Mouse (Mus musculus) midbrain, embryonic 11.5 days (tissue): ENCODE results near the gene Klf6. TPM values are rescaled to one million over a fixed set of nuclear protein-coding genes. Genes with fewer than 3 reads are reported as not detected.

Experiments used
- ATAC-seq: fragments of 200-750 bp; cut with Nextera tagmentation; 2 replicates; pipeline ENCODE4 v1.8.0; 2017; ENCODE audit warnings: moderate TSS enrichment, moderate library complexity; ENCODE audit not compliant: low FRiP score
- DNase-seq: peaks from one replicate; pipeline ENCODE4 v3.0.0; 2015; ENCODE audit warnings: low spot score; ENCODE audit errors: missing footprints
- H3K27ac ChIP-seq: fragments of 300-500 bp; sonication (generic); 2 replicates; pipeline ENCODE4 v1.5.1; 2014; ENCODE audit warnings: low read depth, low read length
- H3K27me3 ChIP-seq: fragments of 300-500 bp; sonication (generic); 2 replicates; pipeline ENCODE4 v1.6.1; 2014; ENCODE audit warnings: mild to moderate bottlenecking, low read length, moderate library complexity, mixed read lengths; ENCODE audit not compliant: control insufficient read depth, insufficient read depth
- H3K36me3 ChIP-seq: fragments of 300-500 bp; sonication (generic); 2 replicates; pipeline ENCODE4 v1.6.1; 2014; ENCODE audit warnings: mild to moderate bottlenecking, low read length, moderate library complexity, mixed read lengths; ENCODE audit not compliant: control insufficient read depth, insufficient read depth
- H3K4me1 ChIP-seq: fragments of 300-500 bp; sonication (generic); 2 replicates; pipeline ENCODE4 v1.6.1; 2014; ENCODE audit warnings: low read length; ENCODE audit not compliant: control insufficient read depth, insufficient read depth
- H3K4me2 ChIP-seq: fragments of 300-500 bp; sonication (generic); 2 replicates; pipeline ENCODE4 v1.6.1; 2014; ENCODE audit warnings: mild to moderate bottlenecking, moderate library complexity
- H3K4me3 ChIP-seq: fragments of 300-500 bp; sonication (generic); 2 replicates; pipeline ENCODE4 v1.5.1; 2014; ENCODE audit warnings: low read depth, low read length
- H3K9ac ChIP-seq: fragments of 300-500 bp; sonication (generic); 2 replicates; pipeline ENCODE4 v1.6.1; 2014; ENCODE audit warnings: low read length
- H3K9me3 ChIP-seq: fragments of 300-500 bp; sonication (generic); 2 replicates; pipeline ENCODE4 v1.6.1; 2016; ENCODE audit warnings: low read length; ENCODE audit not compliant: control insufficient read depth
- WGBS: fragments of 180-500 bp; shearing (Covaris S2); extraction: QIAGEN DNeasy Blood & Tissue Kit; methylation state at CpG from one replicate; pipeline ENCODE4 v1.1.7; 2014; 5-methylcytosine and 5-hydroxymethylcytosine counted together
- microRNA-seq: library from miRNA; unstranded; fragments of <30 nt; microRNA quantifications from one replicate; pipeline ENCODE4, GENCODE M21; 2017
- polyA plus RNA-seq: library from polyadenylated mRNA; unstranded; fragments of >200 nt; fragmentation: Nextera tagmentation; extraction: Ambion mirVana; gene quantifications from 2 replicates; pipeline ENCODE4 v1.2.1, GENCODE M21; 2014

The Klf6 gene
- polyA plus RNA-seq, 1 experiment from 2014 or later: 54.6 TPM

DNA sequence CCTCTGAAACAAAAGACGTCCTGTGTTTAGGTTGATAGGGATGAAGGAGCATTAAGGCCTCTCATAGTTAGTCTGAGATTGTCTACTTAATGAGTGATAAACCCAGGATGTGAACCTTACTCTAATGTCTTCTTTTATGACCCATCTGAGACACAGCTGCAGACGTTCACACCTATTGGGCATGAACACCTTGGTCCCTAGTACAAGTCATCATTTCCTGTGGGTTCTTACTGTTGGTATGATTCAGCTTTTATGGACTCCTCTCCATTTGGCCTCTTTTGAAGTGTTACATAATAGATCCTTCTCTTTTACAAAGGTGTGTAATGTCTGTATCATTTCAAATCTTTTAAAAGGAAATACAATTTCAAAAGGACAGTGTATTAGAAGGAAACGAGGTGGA lies 51.9 kb downstream of the Klf6 start:
- DNase-seq (no peak), ATAC-seq (no peak)
- no peaks in the 10 kb centered on the region for H3K36me3 ChIP-seq
- WGBS: 74% methylated on average over 3 of the region's 3 CpGs
- H3K27me3 ChIP-seq: no peaks in the 10 kb centered on the region
- no peak overlapping the region for H3K4me2 ChIP-seq
- no peak overlapping the region for H3K9ac ChIP-seq
- H3K9me3 ChIP-seq: no peaks in the 10 kb centered on the region
- H3K4me1 ChIP-seq: no peaks in the 10 kb centered on the region
- no peak overlapping the region for H3K4me3 ChIP-seq
- no peak overlapping the region for H3K27ac ChIP-seq

DNA sequence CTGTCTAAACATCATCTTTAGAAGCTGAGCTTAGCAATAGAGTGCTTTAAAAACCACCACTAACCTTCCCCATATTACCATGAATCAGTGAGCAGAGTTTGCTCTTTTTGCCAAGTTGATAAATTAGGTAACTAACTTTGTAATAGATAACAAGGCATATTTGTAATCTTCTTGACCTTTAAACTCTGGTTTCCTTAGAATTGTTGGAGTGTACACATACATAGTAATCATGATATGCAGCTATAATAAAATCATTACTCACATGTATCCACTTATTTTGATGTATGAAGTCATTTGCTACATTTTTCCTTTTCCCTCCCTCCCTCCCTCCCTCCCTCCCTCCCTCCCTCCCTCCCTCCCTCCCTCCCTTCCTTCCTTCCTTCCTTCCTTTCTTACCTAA lies 56.1 kb downstream of the Klf6 start:
- DNase-seq (no peak), ATAC-seq (no peak)
- Histone ChIP-seq H3K36me3 (no peaks in the 10 kb centered on the region), H3K27me3 (no peaks in the 10 kb centered on the region), H3K9ac (no peak overlapping the region), H3K27ac (no peak overlapping the region), H3K4me1 (no peaks in the 10 kb centered on the region), H3K4me2 (no peak overlapping the region), H3K9me3 (no peaks in the 10 kb centered on the region), H3K4me3 (no peak overlapping the region)

DNA sequence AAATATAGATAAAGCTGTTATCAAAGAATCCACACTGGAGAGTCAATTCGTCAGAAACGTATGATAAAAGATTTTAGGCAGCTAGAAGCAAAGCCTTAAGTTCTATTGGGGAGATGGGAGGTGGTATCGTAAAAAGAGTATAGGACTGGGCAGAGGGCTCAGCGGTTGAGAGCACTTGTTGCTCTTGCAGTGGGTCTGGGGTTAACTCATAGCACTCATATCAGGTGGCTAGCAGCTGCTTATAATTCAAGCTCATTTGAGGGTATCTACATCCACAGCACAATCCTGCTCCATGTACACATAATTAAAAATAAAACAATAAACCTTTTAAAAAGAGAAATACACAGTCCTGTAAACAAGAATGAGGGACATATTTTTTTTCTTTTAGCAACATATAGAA lies 58.7 kb downstream of the Klf6 start:
- DNase-seq (no peak), ATAC-seq (no peak)
- H3K4me2 ChIP-seq: no peak overlapping the region
- H3K4me3 ChIP-seq: no peak overlapping the region
- H3K9me3 ChIP-seq: no peaks in the 10 kb centered on the region
- no peaks in the 10 kb centered on the region for H3K27me3 ChIP-seq
- 87% methylated on average over 4 of the region's 4 CpGs for WGBS
- no peak overlapping the region for H3K27ac ChIP-seq
- H3K4me1 ChIP-seq: no peaks in the 10 kb centered on the region
- no peak overlapping the region for H3K9ac ChIP-seq
- H3K36me3 ChIP-seq: no peaks in the 10 kb centered on the region

Small RNAs within 50 kb of the gene (microRNA-seq; reads per million reads assigned to microRNA genes)
- gene Gm26043: not detected
